Mouse (Mus musculus) cerebellum, adult 2 months (tissue): ENCODE measurements around the gene Aurkb. TPM values are rescaled to one million over a fixed set of nuclear protein-coding genes. Genes with fewer than 3 reads are reported as not detected.
A peak's percentile ranks its signal among the peaks of the same experiment; 100 is the strongest.
"Not testable (repeated sequence)": the region's sequence is repeated elsewhere in the genome, so short reads cannot be mapped to it uniquely, and the experiment has no call there.

Source experiments
- DNase-seq, 2 experiments: peaks; one replicate each; pipeline ENCODE4 v3.0.0; 2021
- H3K27ac ChIP-seq: fragments of 200-500 bp; 2 replicates; pipeline ENCODE4 v1.5.1; 2012; ENCODE audit warnings: low read length, control low read depth, inconsistent platforms; ENCODE audit not compliant: insufficient read depth
- H3K27me3 ChIP-seq: fragments of 200-500 bp; 2 replicates; pipeline ENCODE4 v1.6.1; 2012; ENCODE audit warnings: inconsistent platforms, mild to moderate bottlenecking, low read length, moderate library complexity; ENCODE audit not compliant: control insufficient read depth, insufficient read depth
- H3K4me1 ChIP-seq: fragments of 200-500 bp; 2 replicates; pipeline ENCODE4 v1.6.1; 2011; ENCODE audit warnings: low read length; ENCODE audit not compliant: control insufficient read depth, insufficient read depth
- H3K4me3 ChIP-seq: fragments of 200-500 bp; replicated peaks from 2 replicates; pipeline ENCODE3; 2011; ENCODE audit warnings: mild to moderate bottlenecking, low read depth, low read length, control low read depth; ENCODE audit not compliant: insufficient read depth
- CTCF ChIP-seq: fragments of 200-500 bp; IDR thresholded peaks from 2 replicates; pipeline ENCODE4 v1.5.1; 2011; ENCODE audit warnings: low read depth, mild to moderate bottlenecking, control low read depth, low read length, moderate library complexity, borderline replicate concordance; ENCODE audit not compliant: insufficient read depth
- POLR2A ChIP-seq: fragments of 200-500 bp; IDR thresholded peaks from 2 replicates; pipeline ENCODE4 v1.6.1; 2011; ENCODE audit warnings: low read length, control low read depth, borderline replicate concordance; ENCODE audit not compliant: insufficient read depth
- WGBS: fragments of 180-500 bp; shearing (Covaris S2); methylation state at CpG from one replicate; pipeline ENCODE4 v1.1.7; 2018; 5-methylcytosine and 5-hydroxymethylcytosine counted together
- polyA plus RNA-seq: library from polyadenylated mRNA; depleted of rRNA; stranded (reverse); fragments of >200 nt; gene quantifications from 2 replicates; pipeline ENCODE4 v1.2.3, GENCODE M21; 2012

The Aurkb gene
- polyA plus RNA-seq, 1 experiment, result 0.51 TPM

- TF ChIP-seq CTCF, result no peak
- no peak for TF ChIP-seq POLR2A
- 81% methylated on average over 1 of the region's 1 CpGs for WGBS
- DNase-seq, result no peak
- no peak overlapping the region for H3K27ac ChIP-seq
- H3K4me3 ChIP-seq, result no peak overlapping the region
- no peaks in the 10 kb centered on the region for H3K27me3 ChIP-seq
- no peaks in the 10 kb centered on the region for H3K4me1 ChIP-seq
These were observed 35.9 kb upstream of the Aurkb start for GRCm38 (mm10) chr11:69009508-69009907.

GRCm38 (mm10) chr11:69010400-69011323 lies 34.8 kb upstream of the Aurkb start:
- no peak for TF ChIP-seq POLR2A
- no peak for TF ChIP-seq CTCF
- no peak for DNase-seq
- H3K4me3 ChIP-seq, result no peak overlapping the region
- H3K27ac ChIP-seq, result no peak overlapping the region
- no peaks in the 10 kb centered on the region for H3K27me3 ChIP-seq
- WGBS, result 87% methylated on average over 15 of the region's 15 CpGs
- H3K4me1 ChIP-seq, result no peaks in the 10 kb centered on the region

- not testable (repeated sequence) for H3K27ac ChIP-seq, H3K4me3 ChIP-seq, H3K27me3 ChIP-seq, DNase-seq, H3K4me1 ChIP-seq
- WGBS, result 74% methylated on average over 2 of the region's 2 CpGs
These were observed 34.0 kb upstream of the Aurkb start for GRCm38 (mm10) chr11:69011445-69011844.

GRCm38 (mm10) chr11:69012071-69012601 lies 33.3 kb upstream of the Aurkb start:
- 1% methylated on average over 18 of the region's 18 CpGs for WGBS
- Histone ChIP-seq H3K27me3 (no peaks in the 10 kb centered on the region), H3K4me3 (peak overlapping the region; percentile 71), H3K4me1 (peaks cover 2% of the 10 kb centered on the region; the same call in 1 of the 2 replicates), H3K27ac (peak overlapping the region; percentile 63)
- TF ChIP-seq CTCF, result no peak
- peak; percentile 99; the same call in 1 of the 2 replicates for TF ChIP-seq POLR2A
- peak; percentile 89 to 94 for DNase-seq

- Histone ChIP-seq H3K4me3 (peak within 1 kb of the TSS; percentile 94), H3K27ac (peak within 1 kb of the TSS; percentile 85), H3K27me3 (no peaks in the 10 kb centered on the region), H3K4me1 (peaks cover 2% of the 10 kb centered on the region; the same call in 1 of the 2 replicates)
- TF ChIP-seq CTCF (peak; percentile 78), POLR2A (peak; percentile 92; the same call in 1 of the 2 replicates)
- DNase-seq, result peak; percentile 91 to 93
- WGBS, result under 1% methylated on average over 38 of the region's 38 CpGs
These were observed 29.6 kb upstream of the Aurkb start, which contains the start of gene Ctc1 for GRCm38 (mm10) chr11:69015644-69016441. Ctc1 (plus strand) TSS chr11:69015911.

GRCm38 (mm10) chr11:69016755-69017154 lies 28.7 kb upstream of the Aurkb start:
- H3K4me3 ChIP-seq, result peak overlapping the region; percentile 94

GRCm38 (mm10) chr11:69020691-69021090 lies 24.8 kb upstream of the Aurkb start:
- DNase-seq, result no peak
- no peak for TF ChIP-seq POLR2A
- no peak for TF ChIP-seq CTCF
- no peak overlapping the region for H3K4me3 ChIP-seq
- H3K4me1 ChIP-seq, result peaks cover 2% of the 10 kb centered on the region; the same call in 1 of the 2 replicates
- no peak overlapping the region for H3K27ac ChIP-seq
- H3K27me3 ChIP-seq, result no peaks in the 10 kb centered on the region

More at GRCm38 (mm10) chr11:69016755-69017154, 28.7 kb upstream of the Aurkb start:
- TF ChIP-seq POLR2A (no peak), CTCF (no peak)
- peak overlapping the region; percentile 85; the same call in 1 of the 2 replicates for H3K27ac ChIP-seq
- peaks cover 2% of the 10 kb centered on the region; the same call in 1 of the 2 replicates for H3K4me1 ChIP-seq
- no peaks in the 10 kb centered on the region for H3K27me3 ChIP-seq
- DNase-seq, result no peak
- 55% methylated on average over 3 of the region's 3 CpGs for WGBS
